1 mouse cellular context compared by ENCODE assay signal in genomic region chr4:140812191-140812590, GRCm38 (mm10).
TF ChIP-seq lines count a peak whose summit lies in the region.

No protein-coding gene starts in this region.

TF ChIP-seq in MEL, 35 proteins besides CTCF, POLR2A, EP300 and RAD21:
- peak; percentile 80 for TF ChIP-seq GATA1 (IDR thresholded peaks at IDR 0.05; ENCODE audit: low read depth, low read length)
- peak; percentile 83 for TF ChIP-seq ETS1 (IDR thresholded peaks at IDR 0.05; ENCODE audit: low read depth, low read length)
- peak; percentile 6; the same call in 1 of the 2 replicates for TF ChIP-seq MYC (IDR thresholded peaks at IDR 0.05; ENCODE audit: low read depth, low read length)
- peak; percentile 63; the same call in 1 of the 2 replicates for TF ChIP-seq BHLHE40 (IDR thresholded peaks at IDR 0.05; ENCODE audit: borderline replicate concordance, low read depth, low read length)
- no peak for TF ChIP-seq TBP (IDR thresholded peaks at IDR 0.05; ENCODE audit: low read depth, low read length)
- peak; percentile 32; the same call in 1 of the 2 replicates for TF ChIP-seq CHD2 (IDR thresholded peaks at IDR 0.05; ENCODE audit: low read length)
- no peak for TF ChIP-seq ZKSCAN1 (IDR thresholded peaks at IDR 0.05; ENCODE audit: low read depth, low read length)
- peak; percentile 0; the same call in 1 of the 2 replicates for TF ChIP-seq MEF2A (IDR thresholded peaks at IDR 0.05; ENCODE audit: extremely low read depth, insufficient replicate concordance, low read depth, low read length, poor library complexity, severe bottlenecking)
